Mouse (Mus musculus): ENCODE results near the gene Elobl. TPM values are rescaled to one million over a fixed set of nuclear protein-coding genes. Genes with fewer than 3 reads are reported as not detected.

Elobl gene
- not detected for polyA plus RNA-seq (2017; shearing (Covaris generic))

GRCm38 (mm10) chr11:88966881-88967361 is at the start of gene Elobl:
Gene Elobl (minus strand): TSS chr11:88966931.

GRCm38 (mm10) chr11:88998974-88999722 is 32.4 kb upstream of the Elobl start, which contains the start of gene Trim25:
Gene Trim25 (plus strand): TSS chr11:88999376.

GRCm38 (mm10) chr11:88970202-88970732 is 3.5 kb upstream of the Elobl start, which contains the start of gene Coil:
Gene Coil (plus strand): TSS chr11:88970252.

GRCm38 (mm10) chr11:88955217-88955969 is 11.3 kb downstream of the Elobl start, which contains the start of gene Scpep1:
Gene Scpep1 (minus strand): TSS chr11:88955465.

Other genes with a start within 250 kb of the Elobl start
- gene Msi2, start 248.4 kb downstream of the Elobl start, polyA plus RNA-seq (2017; shearing (Covaris generic)) = 17.0 TPM
- gene Akap1, start 102.3 kb downstream of the Elobl start, polyA plus RNA-seq (2017; shearing (Covaris generic)) = 2.4 TPM
- gene Scpep1, start 11.5 kb downstream of the Elobl start, polyA plus RNA-seq (2017; shearing (Covaris generic)) = 16.7 TPM
- gene Coil, start 3.3 kb upstream of the Elobl start, polyA plus RNA-seq (2017; shearing (Covaris generic)) = 16.5 TPM
- 54.8 TPM for gene Trim25, start 32.4 kb upstream of the Elobl start, polyA plus RNA-seq (2017; shearing (Covaris generic))
- gene Dgke, start 99.9 kb upstream of the Elobl start, polyA plus RNA-seq (2017; shearing (Covaris generic)) = 6.2 TPM
- not detected for gene Gm525, start 106.9 kb upstream of the Elobl start, polyA plus RNA-seq (2017; shearing (Covaris generic))

Measured in CD4-positive, CD25-positive, alpha-beta regulatory T cell, adult 9 weeks (primary cell).